Mouse (Mus musculus): ENCODE measurements around the gene Mag.

The Mag gene

GRCm38 (mm10) chr7:30861464-30861863, 53.2 kb downstream of the Mag start, which contains the start of gene Ffar1:
Ffar1 (minus strand) TSS chr7:30861564.
- DNase-seq = no peak

- DNase-seq = peak; percentile 73 to 79
Measured at GRCm38 (mm10) chr7:30859635-30860402, 54.9 kb downstream of the Mag start.

- peak; percentile 88 to 90 for DNase-seq
Measured at GRCm38 (mm10) chr7:30859290-30859634, 55.4 kb downstream of the Mag start.

- no peak for DNase-seq
Measured at GRCm38 (mm10) chr7:30857746-30858145, 56.9 kb downstream of the Mag start.

DNA sequence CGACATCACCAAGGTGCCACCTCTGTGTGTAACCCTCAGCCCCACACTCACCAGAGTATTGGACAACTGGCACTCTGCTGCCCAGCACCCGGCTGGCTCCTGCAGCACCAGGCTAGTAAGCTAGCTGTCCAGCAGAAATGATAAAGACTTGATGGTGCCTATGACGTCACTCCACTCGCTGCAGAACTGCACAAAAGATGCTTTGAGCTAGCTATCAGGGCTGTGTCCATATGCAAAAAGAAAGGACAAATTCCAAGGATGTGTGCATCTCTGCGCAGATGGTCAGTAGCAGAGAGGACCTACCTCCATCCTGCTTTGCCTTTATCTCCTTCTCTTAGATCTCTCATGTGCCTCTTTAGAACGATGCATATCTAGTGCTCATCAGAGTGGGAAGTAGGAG, 58.6 kb downstream of the Mag start, which contains the start of gene Ffar3:
TSS of gene Ffar3 (minus strand) at position 101 of the 400 bp plus-strand sequence.
- no peak for DNase-seq

- no peak for DNase-seq
Measured at GRCm38 (mm10) chr7:30851421-30851820, 63.3 kb downstream of the Mag start.
